Mouse (Mus musculus): ENCODE results near the gene Shoc2.
"Not testable (repeated sequence)": the region's sequence is repeated elsewhere in the genome, so short reads cannot be mapped to it uniquely, and the experiment has no call there.

Shoc2 gene

GRCm38 (mm10) chr19:53943802-53944785 is at the start of gene Shoc2, which contains the start of gene Bbip1:
Shoc2 (plus strand) TSS chr19:53944306.
Bbip1 (minus strand) TSS chr19:53944627.
- peak; percentile 99 for DNase-seq (ENCODE audit: low read depth, low spot score)

- DNase-seq (ENCODE audit: low read depth, low spot score) = no peak
Observed at GRCm38 (mm10) chr19:53894538-53895121, 49.5 kb upstream of the Shoc2 start.

DNA sequence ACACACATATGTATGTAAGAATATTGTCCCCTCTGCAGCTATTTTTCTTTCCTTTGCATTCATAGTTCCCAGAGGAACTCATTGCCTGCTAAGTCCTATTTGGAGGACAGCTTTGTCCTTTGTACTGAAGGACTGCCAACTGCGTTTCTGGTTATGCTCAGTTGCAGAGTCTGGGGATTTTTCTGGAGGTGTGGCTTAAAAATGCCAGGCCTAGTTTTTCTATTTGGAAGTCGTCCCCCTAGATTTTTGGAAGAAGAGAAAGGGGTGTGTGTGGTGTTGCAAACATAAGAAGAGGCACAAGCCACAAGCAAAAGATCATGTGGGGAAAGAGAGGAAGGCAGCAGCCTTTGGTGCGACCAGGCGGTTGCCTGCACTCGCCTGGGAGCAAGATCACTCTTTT is 46.1 kb upstream of the Shoc2 start:
- no peak for DNase-seq (ENCODE audit: low read depth, low spot score)

DNA sequence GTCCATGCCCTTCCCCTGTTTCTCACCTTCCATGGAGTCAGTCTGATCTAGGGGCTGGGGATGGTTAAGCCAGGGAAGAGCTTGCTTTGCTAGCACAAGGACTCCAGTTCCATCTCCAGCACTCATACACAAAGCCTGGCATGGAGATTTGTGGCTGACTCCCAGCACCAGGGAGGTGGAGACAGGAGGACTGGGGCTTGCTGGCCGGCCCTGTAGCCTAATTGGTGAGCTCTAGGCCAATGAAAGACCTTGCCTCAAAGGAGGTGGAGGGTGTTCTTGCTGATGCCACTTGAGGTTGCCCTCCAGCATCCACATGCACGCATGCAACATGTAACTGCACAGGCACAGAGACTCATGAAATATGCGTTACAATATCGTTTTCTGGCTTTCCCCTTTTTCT is 45.6 kb upstream of the Shoc2 start:
- DNase-seq (ENCODE audit: low read depth, low spot score) = no peak

GRCm38 (mm10) chr19:53898970-53899900 is 44.9 kb upstream of the Shoc2 start:
- DNase-seq (ENCODE audit: low read depth, low spot score) = no peak

GRCm38 (mm10) chr19:53899941-53900610 is 44.0 kb upstream of the Shoc2 start:
- no peak for DNase-seq (ENCODE audit: low read depth, low spot score)

- no peak for DNase-seq (ENCODE audit: low read depth, low spot score)
Observed at GRCm38 (mm10) chr19:53901931-53902738, 42.0 kb upstream of the Shoc2 start.

- peak; percentile 96 for DNase-seq (ENCODE audit: low read depth, low spot score)
Observed at GRCm38 (mm10) chr19:53902739-53903487, 41.2 kb upstream of the Shoc2 start.

- peak; percentile 25 for DNase-seq (ENCODE audit: low read depth, low spot score)
Observed at GRCm38 (mm10) chr19:53903507-53904321, 40.4 kb upstream of the Shoc2 start.

- DNase-seq (ENCODE audit: low read depth, low spot score) = no peak
Observed at GRCm38 (mm10) chr19:53904833-53905480, 39.1 kb upstream of the Shoc2 start.

DNA sequence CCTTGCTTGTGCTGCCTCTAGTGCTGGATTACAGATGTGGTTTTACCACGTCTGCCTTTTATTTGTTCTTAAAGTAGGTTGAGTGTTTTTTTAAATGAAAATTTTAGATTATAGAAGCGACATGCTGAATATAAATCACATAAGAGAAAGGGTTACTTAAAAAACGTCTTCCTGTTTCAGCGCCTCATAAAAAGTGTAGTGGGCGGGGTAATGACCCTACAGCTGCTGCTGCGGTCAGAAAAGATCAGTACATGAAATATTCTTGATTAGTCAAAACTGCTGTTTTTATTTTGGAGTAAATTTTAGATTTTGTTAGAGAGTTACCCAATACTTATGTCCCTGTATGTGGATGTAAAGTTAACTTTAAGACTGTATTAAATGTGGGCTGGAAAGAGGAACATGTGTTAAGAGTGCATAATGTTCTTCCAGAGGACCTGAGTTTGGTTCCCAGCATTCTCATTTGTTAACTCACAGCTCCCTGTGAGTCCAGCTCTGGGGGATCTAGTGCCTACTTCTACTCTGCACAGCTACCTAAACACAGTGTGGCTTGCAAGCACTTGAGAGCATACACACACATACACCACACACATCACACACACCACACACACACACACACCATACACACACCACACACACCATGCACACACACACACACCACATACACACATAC is 37.9 kb upstream of the Shoc2 start:
- DNase-seq (ENCODE audit: low read depth, low spot score) = no peak

GRCm38 (mm10) chr19:53906703-53907070 is 37.4 kb upstream of the Shoc2 start:
- DNase-seq (ENCODE audit: low read depth, low spot score) = not testable (repeated sequence)

GRCm38 (mm10) chr19:53914950-53915349 is 29.2 kb upstream of the Shoc2 start:
- no peak for DNase-seq (ENCODE audit: low read depth, low spot score)

GRCm38 (mm10) chr19:53919541-53919940 is 24.6 kb upstream of the Shoc2 start:
- DNase-seq (ENCODE audit: low read depth, low spot score) = no peak

DNA sequence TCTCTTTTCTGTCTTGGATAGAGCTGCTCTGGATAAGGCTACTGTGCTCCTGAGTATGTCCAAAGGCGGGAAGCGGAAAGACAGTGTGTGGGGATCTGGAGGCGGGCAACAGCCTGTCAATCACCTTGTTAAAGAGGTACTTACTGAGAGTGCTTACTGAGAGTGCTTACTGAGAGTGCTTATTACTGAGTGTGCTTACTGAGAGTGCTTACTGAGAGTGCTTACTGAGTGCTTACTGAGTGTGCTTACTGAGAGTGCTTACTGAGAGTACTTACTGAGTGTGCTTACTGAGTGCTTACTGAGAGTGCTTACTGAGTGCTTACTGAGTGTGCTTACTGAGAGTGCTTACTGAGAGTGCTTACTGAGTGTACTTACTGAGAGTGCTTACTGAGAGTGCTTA is 22.1 kb upstream of the Shoc2 start:
- not testable (repeated sequence) for DNase-seq (ENCODE audit: low read depth, low spot score)

- no peak for DNase-seq (ENCODE audit: low read depth, low spot score)
Observed at GRCm38 (mm10) chr19:53925338-53925751, 18.8 kb upstream of the Shoc2 start.

- DNase-seq (ENCODE audit: low read depth, low spot score) = no peak
Observed at GRCm38 (mm10) chr19:53926705-53927104, 17.4 kb upstream of the Shoc2 start.

DNA sequence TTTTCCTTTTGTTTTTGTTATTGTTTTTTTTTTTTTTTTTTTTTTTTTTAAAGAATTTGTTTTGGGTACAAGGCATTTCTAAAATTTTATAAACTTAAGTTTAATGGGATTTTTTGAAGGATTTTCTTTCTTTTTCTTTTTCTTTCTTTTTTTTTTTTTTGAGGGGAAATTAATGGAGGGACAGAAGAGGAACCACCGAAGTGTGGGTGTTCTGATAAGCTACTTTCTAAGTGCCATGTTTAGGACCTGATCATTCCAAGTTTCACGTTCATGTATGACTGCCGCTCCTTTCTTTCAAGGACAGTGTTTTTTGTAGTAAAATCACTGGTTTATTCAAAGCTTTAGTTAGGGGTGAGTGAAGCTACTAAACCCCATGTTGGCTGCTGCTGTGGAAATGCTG is 14.9 kb upstream of the Shoc2 start:
- no peak for DNase-seq (ENCODE audit: low read depth, low spot score)

All from retina, postnatal 7 days (tissue).